Mouse (Mus musculus) forebrain, embryonic 10.5 days (tissue): ENCODE measurements around the gene Emilin3. TPM values are rescaled to one million over a fixed set of nuclear protein-coding genes. Genes with fewer than 3 reads are reported as not detected.

Source experiments
- DNase-seq: peaks from one replicate; pipeline ENCODE4 v3.0.0-alpha.2; 2017; ENCODE audit warnings: low spot score; ENCODE audit errors: extremely low spot score
- H3K27ac ChIP-seq: fragments of 300-500 bp; sonication (generic); 2 replicates; pipeline ENCODE4 v1.5.1; 2016; ENCODE audit warnings: mild to moderate bottlenecking
- H3K27me3 ChIP-seq: fragments of 300-500 bp; sonication (generic); 2 replicates; pipeline ENCODE4 v1.6.1; 2016; ENCODE audit warnings: mild to moderate bottlenecking; ENCODE audit not compliant: poor library complexity, severe bottlenecking
- H3K36me3 ChIP-seq: fragments of 300-500 bp; sonication (generic); replicated peaks from 2 replicates; pipeline ENCODE4 v1.6.1; 2016; ENCODE audit warnings: mild to moderate bottlenecking, moderate library complexity
- H3K4me1 ChIP-seq: fragments of 300-500 bp; sonication (generic); 2 replicates; pipeline ENCODE4 v1.6.1; 2016
- H3K4me3 ChIP-seq: fragments of 300-500 bp; sonication (generic); 2 replicates; pipeline ENCODE4 v1.5.1; 2016; ENCODE audit warnings: mild to moderate bottlenecking, moderate library complexity
- H3K9me3 ChIP-seq: fragments of 300-500 bp; sonication (generic); 2 replicates; pipeline ENCODE4 v1.6.1; 2016; ENCODE audit warnings: mild to moderate bottlenecking, moderate library complexity
- WGBS: fragments of 180-500 bp; shearing (Covaris S2); methylation state at CpG from one replicate; pipeline ENCODE4 v1.1.7; 2016; 5-methylcytosine and 5-hydroxymethylcytosine counted together
- polyA plus RNA-seq: library from polyadenylated mRNA; unstranded; fragments of >200 nt; fragmentation: Nextera tagmentation; extraction: Ambion mirVana; gene quantifications from 2 replicates; pipeline ENCODE4 v1.2.1, GENCODE M21; 2016

Gene Emilin3
- polyA plus RNA-seq, 1 experiment from 2014 or later, result 2.2 TPM

DNA sequence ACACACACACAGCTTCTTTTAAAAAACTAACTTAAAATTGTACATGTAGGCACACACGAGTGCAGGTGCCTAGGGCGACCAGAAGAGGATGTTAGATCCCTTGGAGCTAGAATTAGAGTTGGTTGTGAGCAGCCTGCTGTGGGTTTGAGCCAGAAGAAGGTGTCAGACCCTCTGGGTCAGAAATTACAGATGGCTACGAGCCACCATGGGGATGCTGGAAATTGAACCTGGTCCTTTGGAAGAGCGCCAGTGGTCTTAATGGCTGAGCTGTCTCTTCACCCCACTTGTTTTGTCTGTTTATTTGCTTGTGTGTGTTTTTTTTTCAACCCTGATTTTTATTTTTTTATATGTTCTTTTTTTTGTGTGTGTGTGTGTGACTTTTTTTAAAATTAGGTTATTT lies 22.3 kb upstream of the Emilin3 start:
- 90% methylated on average over 4 of the region's 4 CpGs for WGBS
- H3K36me3 ChIP-seq, result no peaks in the 10 kb centered on the region
- H3K4me3 ChIP-seq, result no peak overlapping the region
- peaks cover 9% of the 10 kb centered on the region; the same call in 1 of the 2 replicates for H3K4me1 ChIP-seq
- DNase-seq, result no peak
- H3K9me3 ChIP-seq, result no peaks in the 10 kb centered on the region; the same call in 1 of the 2 replicates
- no peaks in the 10 kb centered on the region for H3K27me3 ChIP-seq
- no peak overlapping the region for H3K27ac ChIP-seq

DNA sequence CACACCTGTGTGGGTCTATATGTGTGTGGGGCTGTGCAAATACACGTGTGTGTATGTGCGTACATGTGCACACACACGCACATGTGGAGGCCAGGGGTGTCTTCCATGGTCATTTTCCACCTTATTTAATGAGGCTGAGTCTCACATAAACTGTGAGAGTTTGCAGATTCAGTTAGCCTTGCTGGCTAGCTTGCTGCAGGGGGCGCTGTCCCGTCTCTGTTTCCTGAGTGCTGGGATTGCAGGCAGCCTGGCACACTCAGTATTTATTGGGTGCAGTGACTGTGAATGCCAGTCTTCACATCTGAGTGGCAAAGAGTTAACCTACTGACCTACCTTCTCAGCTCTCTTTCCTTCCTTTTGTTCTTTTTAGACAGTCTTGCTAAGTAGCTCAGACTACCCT lies 21.8 kb upstream of the Emilin3 start:
- Histone ChIP-seq H3K4me1 (peaks cover 9% of the 10 kb centered on the region; the same call in 1 of the 2 replicates), H3K27me3 (no peaks in the 10 kb centered on the region), H3K27ac (no peak overlapping the region), H3K9me3 (no peaks in the 10 kb centered on the region; the same call in 1 of the 2 replicates), H3K4me3 (no peak overlapping the region), H3K36me3 (no peaks in the 10 kb centered on the region)
- WGBS, result 69% methylated on average over 5 of the region's 5 CpGs
- no peak for DNase-seq

DNA sequence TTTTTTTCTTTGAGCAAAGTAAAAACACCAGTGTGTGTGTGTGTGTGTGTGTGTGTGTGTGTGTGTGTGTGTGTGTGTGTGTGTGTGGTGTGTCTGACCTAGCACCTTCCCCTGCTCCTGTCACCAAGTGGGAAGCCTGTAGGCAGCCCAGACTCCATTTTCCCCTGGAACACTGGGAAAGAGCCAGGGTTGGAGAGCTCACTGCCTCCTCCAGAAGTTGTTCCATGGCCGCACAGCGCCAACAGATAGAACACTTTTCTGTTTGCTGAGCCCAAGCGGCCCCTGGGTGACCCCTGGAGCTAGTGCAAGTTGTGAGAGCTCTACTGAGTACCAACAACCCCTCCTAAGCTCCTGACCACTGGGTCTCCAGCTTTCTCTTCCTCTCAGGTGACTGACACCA lies 20.9 kb upstream of the Emilin3 start:
- 84% methylated on average over 3 of the region's 3 CpGs for WGBS
- H3K36me3 ChIP-seq, result no peaks in the 10 kb centered on the region
- no peak overlapping the region for H3K27ac ChIP-seq
- DNase-seq, result no peak
- no peak overlapping the region for H3K4me3 ChIP-seq
- H3K9me3 ChIP-seq, result no peaks in the 10 kb centered on the region; the same call in 1 of the 2 replicates
- H3K27me3 ChIP-seq, result no peaks in the 10 kb centered on the region
- H3K4me1 ChIP-seq, result peaks cover 9% of the 10 kb centered on the region; the same call in 1 of the 2 replicates

DNA sequence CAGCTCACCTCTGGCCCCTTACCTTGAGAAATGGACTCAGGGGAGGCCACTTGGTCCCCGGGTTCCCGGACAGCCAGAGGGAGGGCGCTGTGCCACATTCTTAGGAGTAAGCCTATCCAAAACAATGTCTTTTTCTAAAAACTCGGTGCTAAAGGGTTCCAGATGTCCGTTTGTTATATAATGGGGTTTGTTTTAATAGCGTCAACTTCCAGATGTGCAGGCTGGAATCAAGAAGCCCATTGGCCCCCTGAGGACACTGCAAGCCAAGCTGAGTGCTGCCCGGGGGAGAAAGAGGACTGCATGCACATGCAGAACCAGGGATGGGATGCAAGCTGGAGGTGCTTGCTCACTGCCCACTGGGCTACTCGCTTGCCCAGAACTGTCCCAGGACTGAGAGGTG lies 20.2 kb upstream of the Emilin3 start:
- no peak for DNase-seq

DNA sequence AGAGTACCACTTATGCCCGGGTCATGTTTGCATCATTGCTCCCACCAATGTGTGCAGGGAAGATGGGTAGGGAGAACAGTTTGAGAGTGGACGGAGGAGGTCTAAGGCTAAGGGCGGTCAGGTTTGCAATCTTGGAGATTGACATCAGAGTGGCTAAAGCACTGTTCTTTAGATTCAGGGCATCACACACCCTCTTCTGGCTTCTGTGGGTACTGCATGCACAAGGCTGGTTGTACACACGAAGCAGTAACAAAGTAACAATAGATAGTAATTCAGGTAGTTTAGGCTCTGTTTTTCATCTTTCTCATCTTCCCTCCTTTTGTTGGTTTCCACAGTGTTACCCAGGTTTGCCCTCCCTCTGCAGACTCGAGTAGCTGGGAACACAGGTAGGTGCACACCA lies 19.2 kb upstream of the Emilin3 start:
- Histone ChIP-seq H3K4me3 (no peak overlapping the region), H3K4me1 (peaks cover 9% of the 10 kb centered on the region; the same call in 1 of the 2 replicates), H3K27me3 (no peaks in the 10 kb centered on the region), H3K27ac (no peak overlapping the region), H3K36me3 (no peaks in the 10 kb centered on the region), H3K9me3 (no peaks in the 10 kb centered on the region; the same call in 1 of the 2 replicates)
- 92% methylated on average over 5 of the region's 5 CpGs for WGBS
- DNase-seq, result no peak

More for the DNA sequence above, 20.2 kb upstream of the Emilin3 start:
- H3K9me3 ChIP-seq, result no peaks in the 10 kb centered on the region; the same call in 1 of the 2 replicates
- H3K27ac ChIP-seq, result no peak overlapping the region
- no peaks in the 10 kb centered on the region for H3K36me3 ChIP-seq
- no peaks in the 10 kb centered on the region for H3K27me3 ChIP-seq
- 69% methylated on average over 8 of the region's 8 CpGs for WGBS
- no peak overlapping the region for H3K4me3 ChIP-seq
- peaks cover 9% of the 10 kb centered on the region; the same call in 1 of the 2 replicates for H3K4me1 ChIP-seq

DNA sequence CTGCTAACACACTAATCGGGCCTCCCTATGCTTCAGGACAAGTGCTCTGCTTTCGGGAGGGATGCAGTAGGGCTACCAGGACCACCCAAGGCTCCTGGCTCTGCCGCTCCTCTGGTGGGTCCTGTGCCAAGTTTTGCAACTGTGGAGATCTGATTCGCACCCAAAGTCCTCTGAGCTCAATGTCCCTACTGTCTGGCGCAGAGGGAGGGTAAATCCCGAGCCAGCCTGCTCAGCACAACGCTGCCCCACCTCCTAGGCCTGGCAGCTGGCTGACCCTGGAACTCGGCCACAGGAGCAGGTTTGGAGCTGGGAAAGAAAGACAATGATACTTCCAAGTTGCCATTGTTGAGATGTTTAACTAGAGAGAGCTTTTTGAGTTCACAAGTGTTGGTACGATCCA lies 13.1 kb upstream of the Emilin3 start:
- WGBS, result 88% methylated on average over 9 of the region's 9 CpGs
- no peak for DNase-seq
- H3K4me1 ChIP-seq, result no peaks in the 10 kb centered on the region; the same call in none of the 2 replicates
- no peaks in the 10 kb centered on the region for H3K9me3 ChIP-seq
- no peak overlapping the region for H3K4me3 ChIP-seq
- no peaks in the 10 kb centered on the region for H3K27me3 ChIP-seq
- no peak overlapping the region for H3K27ac ChIP-seq
- H3K36me3 ChIP-seq, result no peaks in the 10 kb centered on the region

DNA sequence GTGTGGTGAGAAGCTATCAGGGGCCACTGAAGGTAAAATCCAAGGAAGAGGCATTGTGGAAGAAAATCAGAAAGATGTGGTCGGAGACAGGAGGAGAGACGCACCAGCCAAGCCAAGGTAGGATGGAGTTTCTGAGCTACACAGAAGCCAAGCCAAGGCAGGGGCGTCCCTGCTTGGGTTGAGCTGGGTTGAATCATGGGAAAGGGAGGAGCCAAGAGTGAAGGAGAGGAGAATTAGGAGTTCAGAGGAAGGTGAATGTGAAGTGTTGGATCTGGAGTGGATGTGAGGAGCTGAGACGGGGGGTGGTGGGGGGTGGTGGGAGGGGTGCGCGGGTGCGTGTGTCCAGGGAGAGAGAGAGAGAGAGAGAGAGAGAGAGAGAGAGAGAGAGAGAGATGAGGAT lies 9.2 kb upstream of the Emilin3 start:
- H3K36me3 ChIP-seq, result no peaks in the 10 kb centered on the region
- H3K4me1 ChIP-seq, result peaks cover 17% of the 10 kb centered on the region
- H3K27ac ChIP-seq, result no peak overlapping the region
- WGBS, result 82% methylated on average over 7 of the region's 7 CpGs
- H3K27me3 ChIP-seq, result peaks cover 5% of the 10 kb centered on the region; the same call in 1 of the 2 replicates
- no peak for DNase-seq
- no peak overlapping the region for H3K4me3 ChIP-seq
- H3K9me3 ChIP-seq, result no peaks in the 10 kb centered on the region

DNA sequence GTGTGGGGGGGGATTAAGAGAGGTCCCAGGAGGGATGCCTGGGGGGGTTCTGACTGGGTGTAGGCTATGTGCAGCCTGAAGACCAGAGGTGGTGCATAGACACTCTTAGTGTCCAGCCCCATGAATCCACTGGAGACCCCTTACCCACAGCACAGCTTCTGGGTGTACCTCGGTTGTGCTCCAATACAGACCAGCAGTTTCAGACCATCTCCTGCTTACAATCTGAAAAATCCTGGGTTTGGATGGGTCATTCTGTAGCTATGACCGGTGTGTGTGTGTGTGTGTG lies 6.7 kb upstream of the Emilin3 start:
- Histone ChIP-seq H3K27me3 (peaks cover 24% of the 10 kb centered on the region), H3K27ac (peak overlapping the region; percentile 70)

DNA sequence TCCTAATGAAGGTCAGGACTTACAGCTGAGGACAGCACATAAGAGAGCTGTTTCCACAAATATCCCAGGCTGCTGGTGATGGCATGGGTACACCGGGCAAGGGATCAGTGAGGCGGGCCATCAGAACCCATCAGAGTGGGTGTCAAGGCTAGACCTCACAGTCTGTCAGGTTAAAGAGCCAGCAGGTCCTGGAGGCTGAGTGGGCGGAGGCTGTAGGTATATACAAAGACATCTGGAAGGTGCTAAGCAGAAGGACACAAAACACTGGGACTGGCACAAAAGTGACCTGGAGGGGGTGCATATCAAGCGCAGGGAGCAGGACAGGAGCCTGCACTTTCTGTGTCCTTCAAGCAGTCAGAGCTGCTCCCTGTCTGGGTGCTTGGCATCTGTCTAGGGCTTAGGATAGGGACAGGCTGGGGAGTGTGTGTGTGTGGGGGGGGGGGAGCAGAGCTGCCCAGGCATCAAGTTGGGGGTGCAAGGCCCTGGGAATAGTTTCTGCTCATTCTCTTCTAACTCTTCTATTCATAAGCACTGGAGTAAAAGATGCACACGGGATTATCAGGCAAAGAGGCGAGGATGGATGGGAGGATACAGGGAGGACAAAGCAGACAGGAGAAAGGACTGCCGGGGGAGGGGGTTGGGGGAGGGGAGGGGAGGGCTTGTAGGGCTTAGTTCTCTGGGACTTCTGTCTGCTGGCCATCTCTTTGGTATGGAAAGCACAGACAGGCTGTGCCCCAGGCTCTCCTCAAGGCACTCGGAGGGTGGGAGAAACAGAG lies 6.2 kb upstream of the Emilin3 start:
- Histone ChIP-seq H3K36me3 (no peaks in the 10 kb centered on the region), H3K27ac (peak overlapping the region; percentile 70), H3K9me3 (no peaks in the 10 kb centered on the region), H3K27me3 (peaks cover 30% of the 10 kb centered on the region), H3K4me1 (peaks cover 21% of the 10 kb centered on the region), H3K4me3 (no peak overlapping the region)
- no peak for DNase-seq
- 54% methylated on average over 8 of the region's 8 CpGs for WGBS

More for the DNA sequence above, 6.7 kb upstream of the Emilin3 start:
- H3K36me3 ChIP-seq, result no peaks in the 10 kb centered on the region
- no peak overlapping the region for H3K4me3 ChIP-seq
- 89% methylated on average over 2 of the region's 2 CpGs for WGBS
- DNase-seq, result no peak
- H3K9me3 ChIP-seq, result no peaks in the 10 kb centered on the region
- H3K4me1 ChIP-seq, result peaks cover 21% of the 10 kb centered on the region

DNA sequence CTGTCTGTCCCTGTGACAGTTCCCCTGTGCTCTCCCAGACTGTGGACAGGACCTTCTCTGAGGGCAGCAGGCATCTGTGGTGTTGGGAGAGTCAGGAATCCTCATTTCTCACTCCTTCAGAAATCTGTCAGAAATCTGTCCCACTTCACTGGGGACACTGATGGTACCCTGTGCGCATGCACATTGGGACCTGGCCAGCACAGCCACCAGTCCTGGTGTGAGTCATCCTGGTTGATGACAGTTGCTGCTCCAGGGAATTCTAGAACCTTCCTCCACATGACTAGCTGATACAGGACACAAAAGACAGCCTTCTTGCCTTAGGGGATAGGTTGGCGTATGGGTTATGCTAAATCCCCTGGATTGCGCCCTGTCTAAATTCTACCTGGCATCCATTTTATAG lies 5.2 kb upstream of the Emilin3 start:
- Histone ChIP-seq H3K27ac (0 out of 2 replicates have a peak overlapping the region, but pooled peaks have one; percentile 9), H3K4me1 (peaks cover 26% of the 10 kb centered on the region)
- 92% methylated on average over 3 of the region's 3 CpGs for WGBS

DNA sequence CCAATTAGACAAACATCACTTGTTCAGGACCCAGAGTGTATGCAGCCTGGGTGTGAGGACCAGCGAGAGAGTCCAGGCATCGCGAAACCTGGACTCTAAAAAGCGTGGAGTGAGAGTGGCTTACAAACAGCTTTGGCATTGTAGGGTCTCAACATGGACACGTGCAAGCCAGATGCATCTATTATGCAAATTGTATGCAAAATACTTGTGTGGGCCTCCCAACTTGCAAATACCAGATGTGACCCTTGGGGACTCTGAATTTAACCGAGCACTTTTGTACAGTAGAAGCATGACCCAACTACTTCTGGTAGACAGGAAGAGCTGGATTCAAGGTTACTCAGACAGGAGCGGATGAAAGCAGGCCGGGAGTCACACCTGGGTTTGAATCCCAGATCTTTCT lies 4.6 kb upstream of the Emilin3 start:
- DNase-seq, result no peak
- no peak overlapping the region for H3K4me3 ChIP-seq
- no peaks in the 10 kb centered on the region for H3K9me3 ChIP-seq
- no peak overlapping the region for H3K27ac ChIP-seq
- WGBS, result 89% methylated on average over 8 of the region's 8 CpGs
- H3K36me3 ChIP-seq, result no peaks in the 10 kb centered on the region
- peaks cover 32% of the 10 kb centered on the region for H3K4me1 ChIP-seq
- peaks cover 46% of the 10 kb centered on the region for H3K27me3 ChIP-seq

More for the DNA sequence above, 5.2 kb upstream of the Emilin3 start:
- Histone ChIP-seq H3K9me3 (no peaks in the 10 kb centered on the region), H3K27me3 (peaks cover 40% of the 10 kb centered on the region), H3K36me3 (no peaks in the 10 kb centered on the region), H3K4me3 (no peak overlapping the region)
- DNase-seq, result no peak

DNA sequence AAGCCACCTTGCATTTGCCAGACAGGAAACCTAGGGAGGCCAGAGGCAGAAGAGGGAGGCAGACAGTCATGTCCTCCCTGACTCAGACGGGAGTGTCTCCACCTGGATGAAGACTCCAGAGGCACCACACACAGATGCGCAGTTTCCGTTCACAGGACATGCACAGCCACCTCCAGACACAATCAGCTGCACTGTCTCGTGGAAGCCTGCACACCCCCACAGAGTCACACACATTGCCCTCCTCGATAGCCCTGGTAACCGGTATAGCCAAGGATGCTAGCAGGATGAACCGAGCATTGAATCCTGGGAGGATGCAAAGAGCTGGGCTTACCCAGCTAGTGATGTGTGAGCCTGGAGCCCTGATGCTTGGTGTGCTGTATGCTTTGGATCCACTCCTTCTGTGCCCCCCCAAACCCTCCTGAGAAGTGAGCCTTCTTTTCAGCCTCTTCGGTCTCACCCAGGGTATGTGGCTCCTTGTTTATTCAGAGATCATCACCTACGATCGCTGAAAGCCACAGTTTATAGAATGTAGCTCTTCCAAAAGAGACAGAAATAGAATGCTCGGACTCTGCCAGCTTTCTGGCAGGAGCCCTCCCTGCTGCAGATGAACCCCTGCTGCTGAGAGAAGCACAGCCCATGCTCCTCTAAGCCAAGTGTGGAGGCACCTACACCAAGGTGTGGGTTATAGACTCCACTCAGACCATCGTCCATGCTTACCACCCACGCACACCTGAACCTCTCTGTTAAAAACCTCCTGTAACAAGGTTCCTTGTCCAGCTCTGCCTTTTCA lies 3.9 kb upstream of the Emilin3 start:
- no peak overlapping the region for H3K27ac ChIP-seq
- H3K36me3 ChIP-seq, result no peaks in the 10 kb centered on the region
- DNase-seq, result no peak
- peaks cover 39% of the 10 kb centered on the region for H3K4me1 ChIP-seq
- WGBS, result 88% methylated on average over 13 of the region's 13 CpGs
- no peak overlapping the region for H3K4me3 ChIP-seq
- H3K9me3 ChIP-seq, result no peaks in the 10 kb centered on the region
- H3K27me3 ChIP-seq, result peaks cover 53% of the 10 kb centered on the region

DNA sequence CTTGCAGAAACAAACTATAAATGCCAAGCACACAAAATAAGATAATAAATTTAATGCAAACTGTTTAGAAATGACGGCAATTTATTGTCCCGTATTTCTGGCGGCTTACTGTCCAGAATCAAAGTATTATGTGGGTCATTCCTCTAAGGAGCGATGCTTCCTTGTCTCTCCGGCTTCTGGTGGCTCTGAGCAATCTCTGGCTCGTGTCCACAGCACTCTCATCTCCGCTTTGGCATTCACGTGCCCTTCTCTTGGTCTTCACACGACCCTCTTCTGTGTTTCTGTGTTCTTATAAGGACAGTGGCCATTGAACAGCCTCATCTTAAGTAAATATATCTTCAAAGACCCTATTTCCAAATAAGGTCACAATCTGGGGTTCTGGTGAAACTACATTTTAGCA lies 2.5 kb upstream of the Emilin3 start:
- Histone ChIP-seq H3K4me1 (peaks cover 39% of the 10 kb centered on the region), H3K27ac (no peak overlapping the region), H3K4me3 (no peak overlapping the region), H3K27me3 (peaks cover 66% of the 10 kb centered on the region), H3K36me3 (no peaks in the 10 kb centered on the region), H3K9me3 (no peaks in the 10 kb centered on the region)
- DNase-seq, result no peak
- whole genome bisulfite sequencing, result 88% methylated on average over 9 of the region's 9 CpGs
